Mouse (Mus musculus) effector memory CD4-positive, alpha-beta T cell, adult 7 months (primary cell): ENCODE results near the gene Retnlg. TPM values are rescaled to one million over a fixed set of nuclear protein-coding genes. Genes with fewer than 3 reads are reported as not detected.

Experiments used
- polyA plus RNA-seq: library from polyadenylated mRNA; unstranded; fragments of 100-300 nt; shearing (Covaris generic); gene quantifications from one replicate; pipeline ENCODE4 v1.2.1, GENCODE M21; 2017

The Retnlg gene
- polyA plus RNA-seq, result not detected

GRCm38 (mm10) chr16:48872321-48872720 is at the start of gene Retnlg:
TSS of gene Retnlg (plus strand) at chr16:48872621.

GRCm38 (mm10) chr16:48842266-48842665 is 30.2 kb upstream of the Retnlg start, which contains the start of gene Retnla:
TSS of gene Retnla (plus strand) at chr16:48842551.

Other genes starting within 250 kb of the Retnlg start
- 26.2 TPM for gene Trat1, start 100.6 kb upstream of the Retnlg start, polyA plus RNA-seq
- gene Retnlb, start 55.8 kb upstream of the Retnlg start, polyA plus RNA-seq, result not detected
- not detected for gene Retnla, start 30.1 kb upstream of the Retnlg start, polyA plus RNA-seq
- 4.9 TPM for gene Dzip3, start 121.5 kb downstream of the Retnlg start, polyA plus RNA-seq
- gene Cip2a, start 121.6 kb downstream of the Retnlg start, polyA plus RNA-seq, result 2.3 TPM
- gene Myh15, start 184.9 kb downstream of the Retnlg start, polyA plus RNA-seq, result 0.22 TPM